Mouse (Mus musculus) erythroblast, embryonic 14.5 days (primary cell): ENCODE measurements around the gene Pard3b. TPM values are rescaled to one million over a fixed set of nuclear protein-coding genes. Genes with fewer than 3 reads are reported as not detected.

Source experiments
- H3K27me3 ChIP-seq: 2 replicates; pipeline ENCODE4 v1.6.1; 2012; ENCODE audit warnings: inconsistent platforms; ENCODE audit not compliant: control insufficient read depth
- H3K36me3 ChIP-seq: 2 replicates; pipeline ENCODE4 v1.6.1; 2012; ENCODE audit warnings: mild to moderate bottlenecking, inconsistent platforms; ENCODE audit not compliant: control insufficient read depth
- H3K4me1 ChIP-seq: 2 replicates; pipeline ENCODE4 v1.6.1; 2012; ENCODE audit warnings: inconsistent platforms; ENCODE audit not compliant: control insufficient read depth
- H3K4me3 ChIP-seq: replicated peaks from 2 replicates; pipeline ENCODE3; 2012; ENCODE audit warnings: moderate library complexity, mild to moderate bottlenecking, inconsistent platforms
- H3K9me3 ChIP-seq: 2 replicates; pipeline ENCODE4 v1.6.1; 2012; ENCODE audit warnings: low read length, inconsistent platforms, mixed read lengths; ENCODE audit not compliant: control insufficient read depth
- GATA1 ChIP-seq: IDR thresholded peaks from 2 replicates; pipeline ENCODE4 v1.6.1; 2012; ENCODE audit warnings: low read length, inconsistent platforms, mixed read lengths
- TAL1 ChIP-seq: IDR thresholded peaks from 3 replicates; pipeline ENCODE4 v1.6.1; 2012; ENCODE audit warnings: low read length, inconsistent platforms, mixed read lengths
- polyA plus RNA-seq: library from polyadenylated mRNA; stranded (reverse); fragments of >175 nt; gene quantifications from 2 replicates; pipeline ENCODE4 v1.2.3, GENCODE M21; 2012

Pard3b gene
- polyA plus RNA-seq, 1 experiment = not detected

DNA sequence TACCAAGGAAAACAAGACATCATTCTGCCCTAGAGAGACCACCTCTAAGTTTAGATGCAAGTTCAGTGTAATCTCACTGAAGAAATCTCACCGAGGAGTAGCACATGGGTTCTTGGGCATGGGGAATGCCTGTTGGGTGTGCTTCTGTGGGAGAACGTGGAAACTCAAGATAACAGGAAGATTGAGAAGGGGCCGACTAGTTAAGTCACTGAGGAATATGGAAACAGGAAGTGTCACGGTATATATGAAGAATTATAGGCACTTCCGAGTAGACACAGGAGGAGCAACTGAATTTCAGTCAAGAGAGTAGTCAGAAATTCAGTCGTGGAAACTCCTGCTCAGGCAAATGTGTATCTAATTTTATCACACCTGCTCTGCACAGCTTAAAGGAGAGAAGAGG is 644.2 kb downstream of the Pard3b start:
- H3K4me3 ChIP-seq = no peak overlapping the region
- H3K9me3 ChIP-seq = no peaks in the 10 kb centered on the region
- no peaks in the 10 kb centered on the region for H3K4me1 ChIP-seq
- TF ChIP-seq GATA1 = no peak
- no peak for TF ChIP-seq TAL1
- no peaks in the 10 kb centered on the region for H3K27me3 ChIP-seq
- H3K36me3 ChIP-seq = no peaks in the 10 kb centered on the region

- TF ChIP-seq TAL1 (no peak), GATA1 (no peak)
Measured at GRCm38 (mm10) chr1:62283624-62284023, 645.0 kb downstream of the Pard3b start.

GRCm38 (mm10) chr1:62309376-62309775 is 670.8 kb downstream of the Pard3b start:
- TF ChIP-seq GATA1 (no peak), TAL1 (no peak)
- H3K4me1 ChIP-seq = no peaks in the 10 kb centered on the region
- no peaks in the 10 kb centered on the region for H3K9me3 ChIP-seq
- H3K27me3 ChIP-seq = no peaks in the 10 kb centered on the region
- H3K4me3 ChIP-seq = no peak overlapping the region
- H3K36me3 ChIP-seq = no peaks in the 10 kb centered on the region

More at GRCm38 (mm10) chr1:62283624-62284023, 645.0 kb downstream of the Pard3b start:
- Histone ChIP-seq H3K27me3 (no peaks in the 10 kb centered on the region), H3K4me1 (no peaks in the 10 kb centered on the region), H3K36me3 (no peaks in the 10 kb centered on the region), H3K4me3 (no peak overlapping the region), H3K9me3 (no peaks in the 10 kb centered on the region)

DNA sequence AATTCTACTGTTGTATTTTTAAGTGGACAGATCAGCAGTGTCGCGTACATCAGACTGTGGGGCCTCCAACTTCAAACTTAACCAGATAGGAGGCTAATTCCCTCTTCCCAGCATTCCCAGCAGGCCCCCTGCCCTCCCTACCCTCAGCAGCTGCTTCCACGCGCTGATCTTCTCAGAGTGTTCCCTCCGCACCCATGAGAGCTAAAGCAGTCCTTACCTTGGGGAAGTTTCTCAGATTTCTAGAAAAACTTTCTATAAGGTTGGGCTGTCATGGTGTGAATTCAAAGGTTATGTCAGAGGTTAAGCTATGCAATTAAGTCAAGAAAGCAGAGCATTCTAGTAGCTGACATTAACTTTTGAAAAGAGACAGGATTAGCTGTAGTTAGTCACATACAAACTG is 686.6 kb downstream of the Pard3b start:
- Histone ChIP-seq H3K4me1 (no peaks in the 10 kb centered on the region), H3K9me3 (no peaks in the 10 kb centered on the region), H3K27me3 (no peaks in the 10 kb centered on the region), H3K4me3 (no peak overlapping the region), H3K36me3 (no peaks in the 10 kb centered on the region)
- no peak for TF ChIP-seq TAL1
- TF ChIP-seq GATA1 = no peak

DNA sequence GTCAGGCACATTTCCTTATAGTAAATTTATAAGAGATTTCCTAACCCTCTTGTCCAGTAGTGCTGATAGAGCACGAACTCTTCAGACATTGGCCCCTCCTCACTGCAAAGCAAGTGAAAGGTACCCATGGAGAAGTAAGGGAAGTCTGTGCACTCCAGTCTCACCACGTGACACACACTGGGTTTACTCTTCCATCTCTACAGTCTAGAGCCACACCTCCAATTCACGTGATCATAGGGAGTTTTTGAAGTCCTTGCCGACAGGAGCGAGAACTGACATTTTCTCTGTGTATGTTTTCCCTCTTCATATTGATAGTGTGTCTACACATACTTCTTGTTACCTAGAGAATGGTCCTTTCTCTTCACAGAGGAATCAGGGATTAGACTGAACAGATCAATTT is 689.1 kb downstream of the Pard3b start:
- H3K4me3 ChIP-seq = no peak overlapping the region
- H3K27me3 ChIP-seq = no peaks in the 10 kb centered on the region
- no peak for TF ChIP-seq TAL1
- TF ChIP-seq GATA1 = no peak
- no peaks in the 10 kb centered on the region for H3K4me1 ChIP-seq
- H3K36me3 ChIP-seq = no peaks in the 10 kb centered on the region
- H3K9me3 ChIP-seq = no peaks in the 10 kb centered on the region

GRCm38 (mm10) chr1:62328808-62329207 is 690.2 kb downstream of the Pard3b start:
- Histone ChIP-seq H3K4me1 (no peaks in the 10 kb centered on the region), H3K36me3 (no peaks in the 10 kb centered on the region), H3K4me3 (no peak overlapping the region), H3K27me3 (no peaks in the 10 kb centered on the region), H3K9me3 (no peaks in the 10 kb centered on the region)
- TF ChIP-seq GATA1 = no peak
- TF ChIP-seq TAL1 = no peak

- Histone ChIP-seq H3K27me3 (no peaks in the 10 kb centered on the region), H3K9me3 (no peaks in the 10 kb centered on the region), H3K4me1 (no peaks in the 10 kb centered on the region), H3K36me3 (no peaks in the 10 kb centered on the region), H3K4me3 (no peak overlapping the region)
- TF ChIP-seq TAL1 = no peak
- TF ChIP-seq GATA1 = no peak
Measured at GRCm38 (mm10) chr1:62333016-62333415, 694.4 kb downstream of the Pard3b start.

GRCm38 (mm10) chr1:62334196-62334595 is 695.6 kb downstream of the Pard3b start:
- H3K36me3 ChIP-seq = no peaks in the 10 kb centered on the region
- TF ChIP-seq TAL1 (no peak), GATA1 (no peak)
- H3K27me3 ChIP-seq = no peaks in the 10 kb centered on the region
- no peaks in the 10 kb centered on the region for H3K4me1 ChIP-seq
- no peak overlapping the region for H3K4me3 ChIP-seq
- H3K9me3 ChIP-seq = no peaks in the 10 kb centered on the region

GRCm38 (mm10) chr1:62340261-62340660 is 701.6 kb downstream of the Pard3b start:
- Histone ChIP-seq H3K4me1 (no peaks in the 10 kb centered on the region), H3K36me3 (no peaks in the 10 kb centered on the region)
- no peak for TF ChIP-seq TAL1
- no peak for TF ChIP-seq GATA1

GRCm38 (mm10) chr1:62344286-62344685 is 705.7 kb downstream of the Pard3b start:
- H3K36me3 ChIP-seq = no peaks in the 10 kb centered on the region
- H3K9me3 ChIP-seq = no peaks in the 10 kb centered on the region
- H3K27me3 ChIP-seq = no peaks in the 10 kb centered on the region
- no peaks in the 10 kb centered on the region for H3K4me1 ChIP-seq
- TF ChIP-seq GATA1 (no peak), TAL1 (no peak)
- no peak overlapping the region for H3K4me3 ChIP-seq

More at GRCm38 (mm10) chr1:62340261-62340660, 701.6 kb downstream of the Pard3b start:
- Histone ChIP-seq H3K27me3 (no peaks in the 10 kb centered on the region), H3K4me3 (no peak overlapping the region), H3K9me3 (no peaks in the 10 kb centered on the region)
